Mouse (Mus musculus) embryonic fibroblast, embryonic 13.5 days (primary cell): ENCODE data around the gene Arhgef11.

Experiments used
- CTCF ChIP-seq: IDR thresholded peaks from 2 replicates; pipeline ENCODE4 v1.5.1; 2011; ENCODE audit warnings: mild to moderate bottlenecking, control low read depth, low read length, moderate library complexity, borderline replicate concordance; ENCODE audit not compliant: insufficient read depth
- POLR2A ChIP-seq: IDR thresholded peaks from 2 replicates; pipeline ENCODE4 v1.6.1; 2011; ENCODE audit warnings: low read depth, mild to moderate bottlenecking, control low read depth, low read length, moderate library complexity

GRCm38 (mm10) chr3:87769506-87769905 lies 152.1 kb downstream of the Arhgef11 start:
- TF ChIP-seq POLR2A (no peak), CTCF (no peak)
